Mouse (Mus musculus): Measurements from ENCODE around the gene Kctd5.
A peak's percentile ranks its signal among the peaks of the same experiment; 100 is the strongest.

Gene Kctd5

GRCm38 (mm10) chr17:24037360-24037759 lies 35.9 kb downstream of the Kctd5 start:
- no peak for DNase-seq (ENCODE audit: low spot score)

DNA sequence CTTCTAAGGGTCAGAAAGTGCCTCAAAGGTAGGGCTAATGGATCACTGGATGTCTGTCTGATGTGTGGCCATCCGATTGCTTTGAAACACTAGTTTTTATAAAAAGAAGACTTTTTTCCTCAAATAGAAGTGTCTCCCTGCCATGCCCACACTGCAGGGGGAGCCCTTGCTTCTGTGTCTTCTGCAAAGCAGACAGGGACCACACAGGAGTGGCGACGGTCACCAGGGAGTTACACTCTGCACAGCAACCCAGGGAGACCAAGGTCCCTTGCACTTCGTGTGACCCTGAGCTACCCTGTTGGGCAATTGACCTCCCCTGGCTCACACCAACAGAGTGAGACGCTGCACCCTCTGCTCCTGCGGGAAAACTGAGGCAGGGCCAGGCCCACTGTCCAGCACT lies 36.3 kb downstream of the Kctd5 start:
- DNase-seq (ENCODE audit: low spot score), result no peak

GRCm38 (mm10) chr17:24035087-24035486 lies 38.2 kb downstream of the Kctd5 start:
- DNase-seq (ENCODE audit: low spot score), result no peak

DNA sequence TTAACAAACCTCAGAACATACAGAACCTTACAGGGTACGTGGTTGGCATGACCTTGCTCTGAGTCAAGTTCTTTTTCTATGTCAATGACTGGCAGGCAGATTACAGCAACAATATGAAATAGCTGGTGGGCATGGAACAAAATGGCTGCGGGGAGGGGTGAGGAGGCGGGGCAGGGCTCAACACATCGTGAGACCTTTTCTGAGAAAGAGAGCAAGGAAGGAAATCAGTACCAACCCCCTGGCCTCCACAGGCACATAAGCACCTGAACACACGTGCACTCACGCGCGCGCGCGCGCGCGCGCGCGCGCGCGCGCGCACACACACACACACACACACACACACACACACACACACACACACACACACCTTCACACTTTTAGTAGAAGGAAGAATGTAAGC lies 42.7 kb downstream of the Kctd5 start:
- DNase-seq (ENCODE audit: low spot score), result no peak

GRCm38 (mm10) chr17:24029477-24029876 lies 43.8 kb downstream of the Kctd5 start:
- no peak for DNase-seq (ENCODE audit: low spot score)

GRCm38 (mm10) chr17:24021375-24022199 lies 51.7 kb downstream of the Kctd5 start:
- DNase-seq (ENCODE audit: low spot score), result no peak

DNA sequence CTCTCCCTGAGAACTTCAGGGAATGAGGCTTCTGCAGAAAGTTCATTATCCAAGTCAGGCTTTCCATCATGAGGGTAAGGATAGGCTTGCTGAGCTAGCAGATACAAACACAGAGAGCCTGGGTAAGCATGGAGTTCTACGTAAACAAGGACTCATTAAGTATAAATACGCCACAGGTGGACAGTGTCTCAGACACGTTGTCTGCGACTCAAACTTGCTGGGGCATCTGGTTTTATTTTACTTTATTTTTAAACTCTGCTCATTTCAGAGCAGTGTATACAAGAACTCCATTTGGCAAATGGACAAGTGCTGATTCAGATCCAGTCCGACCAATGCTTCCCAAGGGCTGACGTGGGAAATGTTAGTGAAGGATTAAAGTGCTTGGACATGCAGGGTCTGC lies 52.6 kb downstream of the Kctd5 start:
- no peak for DNase-seq (ENCODE audit: low spot score)

DNA sequence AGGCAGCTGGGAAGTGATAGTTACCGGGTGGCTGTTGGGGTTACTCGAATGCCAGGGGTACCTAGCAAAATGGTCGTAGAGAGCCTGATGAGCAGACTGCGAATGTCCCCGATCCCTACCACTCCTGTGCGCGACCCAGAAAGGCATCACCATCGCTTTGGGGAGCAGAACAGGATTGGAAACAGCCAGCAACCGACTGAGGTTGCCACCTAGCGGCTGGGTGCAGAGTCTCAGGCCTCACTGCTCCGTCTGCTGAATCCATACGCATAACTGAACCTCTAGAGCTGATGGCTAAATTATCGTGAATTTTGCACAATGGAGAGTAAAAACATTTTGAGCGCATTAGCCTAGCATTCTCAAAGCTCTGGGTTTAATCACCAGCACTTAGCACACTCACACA lies 57.6 kb downstream of the Kctd5 start:
- DNase-seq (ENCODE audit: low spot score), result peak; percentile 33

DNA sequence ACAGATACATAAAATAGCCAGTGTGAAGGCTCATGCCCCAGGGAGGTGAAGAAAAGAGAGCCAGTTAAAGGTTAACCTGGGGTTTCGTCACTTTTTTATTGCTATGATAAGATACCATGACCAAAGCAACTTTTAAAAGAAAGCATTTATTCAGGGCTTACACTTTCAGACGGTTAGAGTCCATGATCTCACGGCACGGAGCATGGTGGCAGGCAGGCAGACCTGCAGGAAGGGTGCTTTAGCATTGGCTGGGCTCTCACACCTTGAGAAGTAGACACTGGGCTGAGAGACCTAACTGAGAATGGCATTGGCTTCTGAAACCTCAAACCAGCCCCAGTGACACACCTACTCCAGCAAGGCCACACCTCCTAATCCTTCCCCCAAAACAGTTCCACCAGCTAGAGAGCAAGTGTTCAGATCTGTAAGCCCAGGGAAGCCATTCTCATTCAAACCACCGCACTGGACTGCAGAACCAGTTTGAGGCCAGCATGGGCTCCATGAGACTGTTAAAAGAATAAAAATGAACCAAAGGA lies 58.8 kb downstream of the Kctd5 start:
- DNase-seq (ENCODE audit: low spot score), result no peak

- no peak for DNase-seq (ENCODE audit: low spot score)
Observed at GRCm38 (mm10) chr17:24012921-24013320, 60.4 kb downstream of the Kctd5 start.

GRCm38 (mm10) chr17:24009617-24010016 lies 63.7 kb downstream of the Kctd5 start:
- no peak for DNase-seq (ENCODE audit: low spot score)

DNA sequence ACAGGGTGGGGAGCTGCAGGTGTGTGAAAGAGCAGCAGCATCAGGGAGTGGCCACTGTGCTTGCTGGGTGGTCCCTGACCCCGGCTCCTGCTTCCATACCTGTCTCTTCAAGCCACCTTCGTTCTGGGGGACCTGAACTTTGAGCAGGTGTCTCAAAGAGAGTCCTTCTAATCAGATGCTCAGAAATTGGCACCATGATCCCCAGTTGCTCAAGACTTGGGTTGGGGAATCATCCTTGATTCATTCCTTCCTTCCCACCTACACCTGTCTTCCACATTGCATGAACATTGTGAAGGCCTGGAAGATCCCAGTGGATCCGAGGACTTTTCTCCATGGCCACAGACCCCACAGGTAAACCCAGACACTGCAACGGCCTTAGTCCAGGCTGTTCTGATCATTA lies 65.2 kb downstream of the Kctd5 start:
- DNase-seq (ENCODE audit: low spot score), result no peak

DNA sequence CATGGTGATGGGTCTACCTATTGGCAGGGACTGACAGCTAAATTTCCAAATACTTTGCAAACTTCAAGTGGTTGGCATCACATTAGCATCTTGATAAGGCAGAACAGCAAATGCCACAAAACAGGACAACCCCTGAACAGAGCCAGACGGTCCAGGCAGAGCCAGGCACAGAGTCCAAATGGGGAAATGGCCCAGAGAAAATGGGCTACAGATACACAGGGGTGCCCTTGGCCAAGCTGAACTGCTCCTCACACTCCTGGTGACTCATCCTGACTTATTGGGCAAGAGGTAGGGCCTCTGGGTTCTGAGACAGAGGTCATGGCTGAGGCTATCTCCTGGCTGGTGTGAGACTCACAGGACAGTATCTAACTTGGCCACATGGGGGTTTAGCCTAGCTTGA lies 65.9 kb downstream of the Kctd5 start:
- DNase-seq (ENCODE audit: low spot score), result no peak

- no peak for DNase-seq (ENCODE audit: low spot score)
Observed at GRCm38 (mm10) chr17:24006930-24007329, 66.4 kb downstream of the Kctd5 start.

- DNase-seq (ENCODE audit: low spot score), result no peak
Observed at GRCm38 (mm10) chr17:24005049-24005448, 68.2 kb downstream of the Kctd5 start.

GRCm38 (mm10) chr17:24004071-24004665 lies 69.1 kb downstream of the Kctd5 start:
- DNase-seq (ENCODE audit: low spot score), result no peak

DNA sequence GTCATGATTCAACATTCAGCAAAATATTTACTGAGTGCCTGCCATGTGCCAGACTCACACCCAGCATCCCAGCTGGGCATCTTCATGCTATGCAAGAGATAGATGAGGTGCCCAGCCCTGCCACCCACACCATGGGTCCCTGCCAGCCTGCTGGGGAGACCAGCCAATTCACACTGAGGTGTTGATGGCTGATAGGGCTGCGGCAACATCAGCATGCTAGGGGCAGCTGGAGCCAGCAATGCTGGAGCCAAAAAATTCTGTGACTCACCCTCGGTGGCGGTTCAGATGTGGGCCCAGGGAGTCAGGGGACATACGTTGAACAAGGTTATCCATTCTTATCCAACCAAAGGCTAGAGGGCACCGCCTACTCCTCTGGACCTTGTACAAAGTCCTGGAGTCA lies 72.9 kb downstream of the Kctd5 start:
- no peak for DNase-seq (ENCODE audit: low spot score)

- DNase-seq (ENCODE audit: low spot score), result no peak
Observed at GRCm38 (mm10) chr17:23998383-23998782, 74.9 kb downstream of the Kctd5 start.

DNA sequence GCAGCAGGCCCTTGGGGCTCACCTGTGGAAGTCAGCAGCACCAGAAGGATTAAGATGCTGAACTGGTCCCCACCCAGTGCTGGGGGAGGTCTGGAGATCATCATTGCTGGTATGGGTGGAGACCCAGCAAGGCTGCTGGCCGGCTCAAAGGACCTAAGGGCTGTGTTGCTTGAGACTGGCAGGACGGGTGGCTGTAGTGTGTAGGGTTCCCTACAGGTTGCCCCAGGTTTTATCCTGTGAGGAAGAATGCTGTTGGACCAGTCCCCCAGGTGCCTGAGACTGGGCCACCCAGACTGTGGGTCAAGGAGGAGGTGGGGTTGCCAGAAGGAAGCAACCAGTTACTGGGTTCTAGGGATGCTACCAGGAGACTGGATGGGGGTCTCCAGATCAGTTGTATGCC lies 75.4 kb downstream of the Kctd5 start, which contains the start of gene Prss22:
Gene Prss22 (minus strand): TSS at position 200 of the 400 bp plus-strand sequence.
- no peak for DNase-seq (ENCODE audit: low spot score)

Data from testis, postnatal 14 days (tissue).